Mouse (Mus musculus): Measurements from ENCODE around the gene Trim7. TPM values are rescaled to one million over a fixed set of nuclear protein-coding genes. Genes with fewer than 3 reads are reported as not detected.
A peak's percentile ranks its signal among the peaks of the same experiment; 100 is the strongest.

The Trim7 gene
- polyA plus RNA-seq, 1 experiment, result 53.6 TPM

- DNase-seq (ENCODE audit: low read depth in 1 of 2, low spot score in 2 of 2), result no peak
- Histone ChIP-seq H3K4me3 (ENCODE audit: extremely low read depth, insufficient read depth, insufficient read length) (peak overlapping the region; percentile 42), H3K27ac (ENCODE audit: insufficient read depth, low read length) (peak overlapping the region; percentile 56), H3K27me3 (ENCODE audit: control insufficient read depth, insufficient read depth, low read length) (no peaks in the 10 kb centered on the region), H3K36me3 (ENCODE audit: control insufficient read depth, insufficient read depth, low read length) (no peaks in the 10 kb centered on the region; the same call in 1 of the 2 replicates), H3K4me1 (ENCODE audit: control insufficient read depth, insufficient read depth, insufficient read length) (peaks cover 24% of the 10 kb centered on the region; the same call in 1 of the 2 replicates)
- TF ChIP-seq CTCF (IDR thresholded peaks at IDR 0.05; ENCODE audit: extremely low read depth, insufficient read depth, insufficient read length, insufficient replicate concordance) (no peak), POLR2A (IDR thresholded peaks at IDR 0.05; ENCODE audit: low read depth, low read length) (no peak)
- 64% methylated on average over 10 of the region's 10 CpGs for WGBS
These were observed 13.1 kb downstream of the Trim7 start for GRCm38 (mm10) chr11:48838879-48839680.

DNA sequence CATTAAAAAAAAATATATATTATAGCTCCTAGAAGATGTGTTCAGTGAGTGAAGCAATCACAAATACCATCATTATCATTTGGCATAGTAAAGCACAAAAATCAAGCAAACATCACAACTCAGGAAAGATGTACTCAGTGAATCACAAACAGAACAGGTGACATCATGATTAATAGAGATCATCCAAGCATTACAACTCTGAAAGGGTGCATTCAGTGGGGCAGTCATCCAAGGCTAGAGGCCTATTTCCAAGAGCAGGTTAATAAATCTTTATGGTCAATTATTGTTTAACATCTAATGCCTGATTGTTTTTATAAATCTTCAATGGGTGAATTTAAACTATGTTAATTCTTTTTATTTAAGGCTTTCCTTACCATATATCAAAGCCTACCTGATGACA, 14.9 kb downstream of the Trim7 start:
- H3K36me3 ChIP-seq (ENCODE audit: control insufficient read depth, insufficient read depth, low read length), result peaks cover 3% of the 10 kb centered on the region
- H3K4me1 ChIP-seq (ENCODE audit: control insufficient read depth, insufficient read depth, insufficient read length), result peaks cover 32% of the 10 kb centered on the region; the same call in 1 of the 2 replicates
- no peak overlapping the region for H3K4me3 ChIP-seq (ENCODE audit: extremely low read depth, insufficient read depth, insufficient read length)
- no peaks in the 10 kb centered on the region for H3K27me3 ChIP-seq (ENCODE audit: control insufficient read depth, insufficient read depth, low read length)
- TF ChIP-seq POLR2A (IDR thresholded peaks at IDR 0.05; ENCODE audit: low read depth, low read length) (no peak), CTCF (IDR thresholded peaks at IDR 0.05; ENCODE audit: extremely low read depth, insufficient read depth, insufficient read length, insufficient replicate concordance) (no peak)
- H3K27ac ChIP-seq (ENCODE audit: insufficient read depth, low read length), result no peak overlapping the region
- no peak for DNase-seq (ENCODE audit: low read depth in 1 of 2, low spot score in 2 of 2)

DNA sequence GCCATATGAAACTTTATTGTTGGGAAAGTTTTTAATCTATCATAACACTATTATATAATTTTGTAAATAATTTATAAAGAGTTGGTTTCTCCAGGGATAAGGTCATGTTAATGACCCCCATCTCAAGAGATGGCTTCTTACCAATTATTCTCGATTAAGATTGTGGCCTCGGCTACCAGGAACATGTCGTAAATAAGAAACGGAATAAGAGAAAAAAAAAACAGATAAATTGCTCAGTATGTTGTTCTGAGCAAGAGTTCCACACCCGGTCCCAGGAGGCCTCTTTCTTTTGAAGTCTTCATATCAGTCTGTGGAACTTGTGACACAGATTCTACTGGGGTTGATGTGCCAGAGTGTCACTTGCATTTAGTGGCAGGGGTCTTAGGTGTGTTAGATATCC, 15.3 kb downstream of the Trim7 start:
- peaks cover 3% of the 10 kb centered on the region for H3K36me3 ChIP-seq (ENCODE audit: control insufficient read depth, insufficient read depth, low read length)
- no peak for TF ChIP-seq CTCF (IDR thresholded peaks at IDR 0.05; ENCODE audit: extremely low read depth, insufficient read depth, insufficient read length, insufficient replicate concordance)
- no peak for TF ChIP-seq POLR2A (IDR thresholded peaks at IDR 0.05; ENCODE audit: low read depth, low read length)
- peaks cover 32% of the 10 kb centered on the region; the same call in 1 of the 2 replicates for H3K4me1 ChIP-seq (ENCODE audit: control insufficient read depth, insufficient read depth, insufficient read length)
- no peak overlapping the region for H3K4me3 ChIP-seq (ENCODE audit: extremely low read depth, insufficient read depth, insufficient read length)
- peak overlapping the region; percentile 84 for H3K27ac ChIP-seq (ENCODE audit: insufficient read depth, low read length)
- no peaks in the 10 kb centered on the region for H3K27me3 ChIP-seq (ENCODE audit: control insufficient read depth, insufficient read depth, low read length)
- WGBS, result 79% methylated on average over 5 of the region's 5 CpGs
- DNase-seq (ENCODE audit: low read depth in 1 of 2, low spot score in 2 of 2), result no peak

- WGBS, result 52% methylated on average over 4 of the region's 4 CpGs
- peak in 1 of 2 experiments; percentile 78 for DNase-seq (ENCODE audit: low read depth in 1 of 2, low spot score in 2 of 2)
- TF ChIP-seq POLR2A (IDR thresholded peaks at IDR 0.05; ENCODE audit: low read depth, low read length), result no peak
- no peak for TF ChIP-seq CTCF (IDR thresholded peaks at IDR 0.05; ENCODE audit: extremely low read depth, insufficient read depth, insufficient read length, insufficient replicate concordance)
- Histone ChIP-seq H3K4me3 (ENCODE audit: extremely low read depth, insufficient read depth, insufficient read length) (no peak overlapping the region), H3K4me1 (ENCODE audit: control insufficient read depth, insufficient read depth, insufficient read length) (peaks cover 32% of the 10 kb centered on the region; the same call in 1 of the 2 replicates), H3K27ac (ENCODE audit: insufficient read depth, low read length) (peak overlapping the region; percentile 84), H3K36me3 (ENCODE audit: control insufficient read depth, insufficient read depth, low read length) (peaks cover 3% of the 10 kb centered on the region), H3K27me3 (ENCODE audit: control insufficient read depth, insufficient read depth, low read length) (no peaks in the 10 kb centered on the region)
These were observed 16.4 kb downstream of the Trim7 start for GRCm38 (mm10) chr11:48842378-48842792.

GRCm38 (mm10) chr11:48843202-48843601, 17.3 kb downstream of the Trim7 start:
- TF ChIP-seq CTCF (IDR thresholded peaks at IDR 0.05; ENCODE audit: extremely low read depth, insufficient read depth, insufficient read length, insufficient replicate concordance) (no peak), POLR2A (IDR thresholded peaks at IDR 0.05; ENCODE audit: low read depth, low read length) (no peak)
- Histone ChIP-seq H3K36me3 (ENCODE audit: control insufficient read depth, insufficient read depth, low read length) (peaks cover 3% of the 10 kb centered on the region), H3K27me3 (ENCODE audit: control insufficient read depth, insufficient read depth, low read length) (no peaks in the 10 kb centered on the region), H3K4me1 (ENCODE audit: control insufficient read depth, insufficient read depth, insufficient read length) (peaks cover 32% of the 10 kb centered on the region; the same call in 1 of the 2 replicates), H3K27ac (ENCODE audit: insufficient read depth, low read length) (peak overlapping the region; percentile 84), H3K4me3 (ENCODE audit: extremely low read depth, insufficient read depth, insufficient read length) (no peak overlapping the region)
- WGBS, result 73% methylated on average over 11 of the region's 11 CpGs
- DNase-seq (ENCODE audit: low read depth in 1 of 2, low spot score in 2 of 2), result peak; percentile 53 to 73

DNA sequence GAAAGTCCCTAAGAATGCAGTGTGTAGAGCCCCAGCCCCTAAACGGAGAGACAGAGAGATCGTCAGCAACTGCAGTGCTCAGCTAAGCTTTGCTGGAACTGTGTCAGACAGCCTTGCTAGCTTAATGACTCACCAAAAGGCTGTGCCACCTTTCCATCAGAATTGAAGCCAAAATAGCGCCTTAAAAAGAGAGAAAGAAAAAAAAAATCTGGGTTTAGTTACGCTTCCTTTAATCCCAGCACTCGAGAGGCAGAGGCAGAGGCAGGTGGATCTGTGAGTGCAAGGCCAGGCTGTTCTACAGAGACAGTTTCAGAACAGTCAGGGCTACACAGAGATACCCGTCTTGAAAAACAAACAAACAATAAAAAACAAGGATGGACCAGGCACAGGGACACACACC, 18.4 kb downstream of the Trim7 start:
- Histone ChIP-seq H3K4me1 (ENCODE audit: control insufficient read depth, insufficient read depth, insufficient read length) (peaks cover 32% of the 10 kb centered on the region; the same call in 1 of the 2 replicates), H3K36me3 (ENCODE audit: control insufficient read depth, insufficient read depth, low read length) (peaks cover 3% of the 10 kb centered on the region), H3K4me3 (ENCODE audit: extremely low read depth, insufficient read depth, insufficient read length) (no peak overlapping the region), H3K27me3 (ENCODE audit: control insufficient read depth, insufficient read depth, low read length) (no peaks in the 10 kb centered on the region), H3K27ac (ENCODE audit: insufficient read depth, low read length) (0 out of 2 replicates have a peak overlapping the region, but pooled peaks have one; percentile 2)
- TF ChIP-seq CTCF (IDR thresholded peaks at IDR 0.05; ENCODE audit: extremely low read depth, insufficient read depth, insufficient read length, insufficient replicate concordance), result no peak
- TF ChIP-seq POLR2A (IDR thresholded peaks at IDR 0.05; ENCODE audit: low read depth, low read length), result no peak
- WGBS, result 82% methylated on average over 6 of the region's 6 CpGs
- DNase-seq (ENCODE audit: low read depth in 1 of 2, low spot score in 2 of 2), result no peak
